Mouse (Mus musculus) testis, adult 10 weeks (tissue): ENCODE results near the gene Smco4. TPM values are rescaled to one million over a fixed set of nuclear protein-coding genes. Genes with fewer than 3 reads are reported as not detected.

Experiments
- polyA plus RNA-seq: library from polyadenylated mRNA; stranded (reverse); fragments of 350-450 nt; fragmentation: Illumina TruSeq; extraction: RNeasy Lipid Tissue Mini Kit (QIAGEN cat#74804); gene quantifications from one replicate; pipeline ENCODE4 v1.2.3, GENCODE M21; 2014; ENCODE audit warnings: low read depth, low replicate concordance

The Smco4 gene
- 5.4 TPM for polyA plus RNA-seq

GRCm38 (mm10) chr9:15493235-15493924 lies at the start of gene Smco4:
Gene Smco4 (plus strand): TSS chr9:15493432.

Other genes starting within 250 kb of the Smco4 start
- gene Med17, start 213.5 kb upstream of the Smco4 start, polyA plus RNA-seq, result 29.0 TPM
- gene Taf1d, start 187.2 kb upstream of the Smco4 start, polyA plus RNA-seq, result 146 TPM
- gene 4931406C07Rik, start 187.0 kb upstream of the Smco4 start, polyA plus RNA-seq, result 49.7 TPM
- gene Cep295, start 135.6 kb upstream of the Smco4 start, polyA plus RNA-seq, result 128 TPM
- gene Deup1, start 134.5 kb downstream of the Smco4 start, polyA plus RNA-seq, result 424 TPM
- gene Slc36a4, start 216.3 kb downstream of the Smco4 start, polyA plus RNA-seq, result 11.4 TPM